Mouse (Mus musculus) heart, adult 9 months (tissue): ENCODE measurements around the gene Gm12184.
A peak's percentile ranks its signal among the peaks of the same experiment; 100 is the strongest.
"Not testable (repeated sequence)": the region's sequence is repeated elsewhere in the genome, so short reads cannot be mapped to it uniquely, and the experiment has no call there.

Experiments used
- DNase-seq, 2 experiments: peaks; one replicate each; pipeline ENCODE4 v3.0.0; 2022; ENCODE audit warnings: low spot score in 2 of 2

Gene Gm12184

GRCm38 (mm10) chr11:48846881-48847280, 20.4 kb upstream of the Gm12184 start:
- DNase-seq, result no peak

GRCm38 (mm10) chr11:48846362-48846761, 19.9 kb upstream of the Gm12184 start:
- DNase-seq, result not testable (repeated sequence)

GRCm38 (mm10) chr11:48845244-48845815, 18.9 kb upstream of the Gm12184 start:
- no peak for DNase-seq

- DNase-seq, result no peak
Measured at GRCm38 (mm10) chr11:48844309-48844708, 17.9 kb upstream of the Gm12184 start.

- no peak for DNase-seq
Measured at GRCm38 (mm10) chr11:48843202-48843601, 16.7 kb upstream of the Gm12184 start.

GRCm38 (mm10) chr11:48842378-48842792, 15.9 kb upstream of the Gm12184 start:
- no peak for DNase-seq

- no peak for DNase-seq
Measured at GRCm38 (mm10) chr11:48841213-48841612, 14.8 kb upstream of the Gm12184 start.

GRCm38 (mm10) chr11:48840805-48841204, 14.3 kb upstream of the Gm12184 start:
- no peak for DNase-seq

- no peak for DNase-seq
Measured at GRCm38 (mm10) chr11:48838879-48839680, 12.6 kb upstream of the Gm12184 start.

GRCm38 (mm10) chr11:48838181-48838797, 11.8 kb upstream of the Gm12184 start:
- DNase-seq, result peak in 1 of 2 experiments; percentile 32

- peak; percentile 69 to 72 for DNase-seq
Measured at GRCm38 (mm10) chr11:48837310-48838180, 11.1 kb upstream of the Gm12184 start.

GRCm38 (mm10) chr11:48836990-48837309, 10.5 kb upstream of the Gm12184 start:
- DNase-seq, result peak; percentile 58 to 63

GRCm38 (mm10) chr11:48835923-48836322, 9.5 kb upstream of the Gm12184 start:
- no peak for DNase-seq

GRCm38 (mm10) chr11:48833731-48834639, 7.5 kb upstream of the Gm12184 start:
- DNase-seq, result peak; percentile 80 to 93

- DNase-seq, result no peak
Measured at GRCm38 (mm10) chr11:48833078-48833730, 6.7 kb upstream of the Gm12184 start.

- DNase-seq, result no peak
Measured at GRCm38 (mm10) chr11:48831273-48831672, 4.8 kb upstream of the Gm12184 start.

GRCm38 (mm10) chr11:48830279-48830678, 3.8 kb upstream of the Gm12184 start:
- DNase-seq, result no peak

- no peak for DNase-seq
Measured at GRCm38 (mm10) chr11:48827926-48828325, 1.5 kb upstream of the Gm12184 start.

- DNase-seq, result no peak
Measured at GRCm38 (mm10) chr11:48826752-48827096, 269 bp upstream of the Gm12184 start.

- no peak for DNase-seq
Measured at GRCm38 (mm10) chr11:48824311-48824830, 2.1 kb downstream of the Gm12184 start.
